Mouse (Mus musculus): ENCODE measurements around the gene Gm17359. TPM values are rescaled to one million over a fixed set of nuclear protein-coding genes. Genes with fewer than 3 reads are reported as not detected.
A peak's percentile ranks its signal among the peaks of the same experiment; 100 is the strongest.

The Gm17359 gene
- total and polyA plus RNA-seq, 2 experiments from 2014 or later: not detected

DNA sequence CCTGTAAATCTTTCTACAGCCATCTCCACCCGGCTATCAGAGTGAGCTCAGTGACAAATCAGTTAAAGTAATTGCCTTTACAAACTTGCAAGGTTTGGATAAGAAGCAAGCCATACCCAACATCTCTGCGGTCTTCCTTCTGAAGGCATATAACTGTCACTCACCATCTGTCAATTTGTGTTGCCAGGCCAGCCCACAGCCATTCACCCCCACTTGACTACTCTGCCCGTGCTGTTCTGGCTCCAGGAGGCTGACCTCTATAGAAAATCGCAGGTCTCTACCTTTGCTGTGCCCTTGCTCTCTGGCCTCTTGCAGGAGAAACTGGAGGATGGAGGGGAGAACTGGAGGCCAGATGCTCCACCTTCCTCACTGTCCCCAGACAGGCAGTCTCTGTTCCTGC, 142.4 kb downstream of the Gm17359 start:
- TF ChIP-seq CTCF (IDR thresholded peaks at IDR 0.05; ENCODE audit: low read depth): no peak
- H3K36me3 ChIP-seq (ENCODE audit: insufficient read depth, low read length): peaks cover 12% of the 10 kb centered on the region; the same call in 1 of the 2 replicates
- no peak for ATAC-seq

GRCm38 (mm10) chr3:79484286-79485063, 148.0 kb downstream of the Gm17359 start:
- H3K9ac ChIP-seq (replicated peaks; ENCODE audit: low read length): no peak overlapping the region
- H3K27ac ChIP-seq: no peak overlapping the region
- no peak for TF ChIP-seq CTCF (IDR thresholded peaks at IDR 0.05; ENCODE audit: low read depth)
- peaks cover 25% of the 10 kb centered on the region; the same call in 1 of the 2 replicates for H3K36me3 ChIP-seq (ENCODE audit: insufficient read depth, low read length)
- no peaks in the 10 kb centered on the region for H3K27me3 ChIP-seq (ENCODE audit: insufficient read depth, low read length)
- DNase-seq (ENCODE audit: low spot score): no peak
- H3K4me2 ChIP-seq (ENCODE audit: low read depth, low read length): no peak overlapping the region
- no peaks in the 10 kb centered on the region for H3K9me3 ChIP-seq (ENCODE audit: low read length)
- H3K4me1 ChIP-seq (ENCODE audit: insufficient read depth, low read length): no peaks in the 10 kb centered on the region
- ATAC-seq: no peak
- no peak overlapping the region for H3K4me3 ChIP-seq (ENCODE audit: low read length)
- 85% methylated on average over 16 of the region's 16 CpGs for WGBS

More for the DNA sequence above, 142.4 kb downstream of the Gm17359 start:
- Histone ChIP-seq H3K9ac (replicated peaks; ENCODE audit: low read length) (no peak overlapping the region), H3K27me3 (ENCODE audit: insufficient read depth, low read length) (no peaks in the 10 kb centered on the region), H3K4me1 (ENCODE audit: insufficient read depth, low read length) (no peaks in the 10 kb centered on the region), H3K9me3 (ENCODE audit: low read length) (no peaks in the 10 kb centered on the region), H3K4me3 (ENCODE audit: low read length) (no peak overlapping the region), H3K27ac (peak overlapping the region; percentile 32; the same call in 1 of the 2 replicates), H3K4me2 (ENCODE audit: low read depth, low read length) (no peak overlapping the region)
- 66% methylated on average over 4 of the region's 4 CpGs for WGBS
- no peak for DNase-seq (ENCODE audit: low spot score)

DNA sequence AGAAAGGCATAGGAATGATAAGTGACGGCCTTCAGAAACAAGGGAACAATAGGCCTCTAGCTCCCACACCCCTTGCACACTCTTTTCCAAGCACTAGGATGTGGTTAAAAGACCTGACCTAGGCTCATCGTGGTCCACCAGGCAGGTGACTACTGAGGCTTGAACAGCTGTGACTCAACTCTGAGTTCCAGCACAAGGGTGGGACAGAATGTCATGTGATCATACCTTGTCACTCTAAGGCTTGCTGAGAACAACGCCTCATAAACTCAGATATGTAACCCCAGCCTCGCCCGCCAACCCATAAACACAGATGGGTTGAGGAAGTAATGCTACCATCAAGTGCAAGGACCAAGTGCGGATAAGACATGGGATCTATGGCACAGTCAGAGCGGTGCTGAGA, 151.6 kb downstream of the Gm17359 start:
- DNase-seq (ENCODE audit: low spot score) (no peak), ATAC-seq (no peak)
- no peak overlapping the region for H3K27ac ChIP-seq
- no peak overlapping the region for H3K9ac ChIP-seq (replicated peaks; ENCODE audit: low read length)
- TF ChIP-seq CTCF (IDR thresholded peaks at IDR 0.05; ENCODE audit: low read depth): no peak
- H3K36me3 ChIP-seq (ENCODE audit: insufficient read depth, low read length): peaks cover 28% of the 10 kb centered on the region
- no peak overlapping the region for H3K4me3 ChIP-seq (ENCODE audit: low read length)
- WGBS: 93% methylated on average over 7 of the region's 7 CpGs
- H3K4me2 ChIP-seq (ENCODE audit: low read depth, low read length): no peak overlapping the region
- no peaks in the 10 kb centered on the region for H3K27me3 ChIP-seq (ENCODE audit: insufficient read depth, low read length)
- no peaks in the 10 kb centered on the region for H3K9me3 ChIP-seq (ENCODE audit: low read length)
- no peaks in the 10 kb centered on the region for H3K4me1 ChIP-seq (ENCODE audit: insufficient read depth, low read length)

- no peak for DNase-seq (ENCODE audit: low spot score)
- no peak overlapping the region for H3K4me2 ChIP-seq (ENCODE audit: low read depth, low read length)
- no peaks in the 10 kb centered on the region for H3K27me3 ChIP-seq (ENCODE audit: insufficient read depth, low read length)
- H3K9me3 ChIP-seq (ENCODE audit: low read length): no peaks in the 10 kb centered on the region
- no peak for ATAC-seq
- H3K4me1 ChIP-seq (ENCODE audit: insufficient read depth, low read length): no peaks in the 10 kb centered on the region
- no peak overlapping the region for H3K27ac ChIP-seq
- peaks cover 29% of the 10 kb centered on the region for H3K36me3 ChIP-seq (ENCODE audit: insufficient read depth, low read length)
- H3K9ac ChIP-seq (replicated peaks; ENCODE audit: low read length): no peak overlapping the region
- TF ChIP-seq CTCF (IDR thresholded peaks at IDR 0.05; ENCODE audit: low read depth): no peak
- no peak overlapping the region for H3K4me3 ChIP-seq (ENCODE audit: low read length)
- 94% methylated on average over 5 of the region's 5 CpGs for WGBS
These were observed 153.6 kb downstream of the Gm17359 start for GRCm38 (mm10) chr3:79490102-79490501.

- no peak for ATAC-seq
- Histone ChIP-seq H3K36me3 (ENCODE audit: insufficient read depth, low read length) (peaks cover 24% of the 10 kb centered on the region), H3K4me1 (ENCODE audit: insufficient read depth, low read length) (no peaks in the 10 kb centered on the region), H3K4me2 (ENCODE audit: low read depth, low read length) (no peak overlapping the region), H3K27ac (no peak overlapping the region), H3K27me3 (ENCODE audit: insufficient read depth, low read length) (no peaks in the 10 kb centered on the region), H3K9me3 (ENCODE audit: low read length) (no peaks in the 10 kb centered on the region), H3K9ac (replicated peaks; ENCODE audit: low read length) (no peak overlapping the region), H3K4me3 (ENCODE audit: low read length) (no peak overlapping the region)
- DNase-seq (ENCODE audit: low spot score): no peak
- TF ChIP-seq CTCF (IDR thresholded peaks at IDR 0.05; ENCODE audit: low read depth): no peak
- 92% methylated on average over 3 of the region's 3 CpGs for WGBS
These were observed 155.2 kb downstream of the Gm17359 start for GRCm38 (mm10) chr3:79491614-79492013.

GRCm38 (mm10) chr3:79493064-79493463, 156.6 kb downstream of the Gm17359 start:
- DNase-seq (ENCODE audit: low spot score) (no peak), ATAC-seq (no peak)
- Histone ChIP-seq H3K9ac (replicated peaks; ENCODE audit: low read length) (no peak overlapping the region), H3K4me2 (ENCODE audit: low read depth, low read length) (no peak overlapping the region), H3K4me1 (ENCODE audit: insufficient read depth, low read length) (no peaks in the 10 kb centered on the region), H3K36me3 (ENCODE audit: insufficient read depth, low read length) (peaks cover 15% of the 10 kb centered on the region), H3K27me3 (ENCODE audit: insufficient read depth, low read length) (no peaks in the 10 kb centered on the region), H3K9me3 (ENCODE audit: low read length) (no peaks in the 10 kb centered on the region), H3K27ac (no peak overlapping the region), H3K4me3 (ENCODE audit: low read length) (no peak overlapping the region)
- no peak for TF ChIP-seq CTCF (IDR thresholded peaks at IDR 0.05; ENCODE audit: low read depth)
- 96% methylated on average over 10 of the region's 10 CpGs for WGBS

DNA sequence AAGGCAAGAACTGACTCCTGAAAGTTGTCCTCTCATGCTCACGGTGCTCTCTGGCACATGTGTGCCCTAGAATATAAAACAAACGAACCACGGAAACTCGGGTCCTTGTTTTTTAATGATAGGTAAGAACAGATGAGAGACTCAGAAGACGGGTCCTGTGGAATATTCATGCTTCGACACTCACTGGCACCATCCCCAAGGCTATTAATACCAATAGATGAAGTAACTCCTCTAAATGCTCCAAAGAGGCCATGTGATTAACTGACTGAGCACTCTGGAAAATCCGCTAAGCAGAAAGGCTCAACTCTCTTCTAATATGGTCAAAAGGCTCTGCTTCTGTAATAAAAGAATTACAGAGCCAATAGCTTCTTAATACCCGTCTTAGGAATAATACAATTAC, 157.6 kb downstream of the Gm17359 start:
- H3K4me3 ChIP-seq (ENCODE audit: low read length): no peak overlapping the region
- H3K4me2 ChIP-seq (ENCODE audit: low read depth, low read length): no peak overlapping the region
- H3K9ac ChIP-seq (replicated peaks; ENCODE audit: low read length): no peak overlapping the region
- H3K36me3 ChIP-seq (ENCODE audit: insufficient read depth, low read length): peaks cover 11% of the 10 kb centered on the region
- H3K9me3 ChIP-seq (ENCODE audit: low read length): no peaks in the 10 kb centered on the region
- no peak for DNase-seq (ENCODE audit: low spot score)
- no peaks in the 10 kb centered on the region for H3K4me1 ChIP-seq (ENCODE audit: insufficient read depth, low read length)
- no peaks in the 10 kb centered on the region for H3K27me3 ChIP-seq (ENCODE audit: insufficient read depth, low read length)
- no peak for TF ChIP-seq CTCF (IDR thresholded peaks at IDR 0.05; ENCODE audit: low read depth)
- 79% methylated on average over 8 of the region's 8 CpGs for WGBS
- no peak overlapping the region for H3K27ac ChIP-seq
- ATAC-seq: no peak

All from hindbrain, postnatal 0 days (tissue).